Mouse (Mus musculus): Measurements from ENCODE around the gene Emilin1. TPM values are rescaled to one million over a fixed set of nuclear protein-coding genes. Genes with fewer than 3 reads are reported as not detected.

Emilin1 gene
- total RNA-seq, 2 experiments from 2014 or later: 2.7 to 7.7 TPM

- peak; percentile 6; the same call in 1 of the 2 replicates for TF ChIP-seq CTCF (IDR thresholded peaks at IDR 0.05)
- H3K27ac ChIP-seq: no peak overlapping the region
- no peak overlapping the region for H3K4me3 ChIP-seq
- no peak for DNase-seq
- intact Hi-C loops (cut with DNase I): no loop called here
Observed at GRCm38 (mm10) chr5:30934725-30935461, 21.7 kb downstream of the Emilin1 start.

DNA sequence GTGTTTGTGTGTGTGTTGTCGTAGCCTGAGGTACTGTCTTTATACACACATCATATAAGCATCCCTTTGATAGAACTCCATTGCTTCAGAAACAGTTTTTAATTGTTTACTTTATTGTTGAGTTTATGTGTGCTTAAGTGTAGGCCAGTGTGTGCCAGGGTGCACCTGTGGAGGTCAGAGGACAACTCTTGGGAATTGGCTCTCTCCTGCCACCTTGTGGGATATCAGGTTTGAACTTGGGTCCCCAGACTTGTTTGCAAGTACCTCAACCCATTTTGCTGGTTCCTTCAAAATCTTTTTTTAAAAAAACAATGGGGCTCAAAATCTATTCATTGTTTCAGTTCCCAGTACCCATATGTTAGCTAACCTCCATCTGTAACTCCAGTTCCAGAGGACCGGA, 29.8 kb downstream of the Emilin1 start:
- intact Hi-C loops (cut with DNase I): no loop called here
- peak; percentile 51 for TF ChIP-seq CTCF (IDR thresholded peaks at IDR 0.05)
- H3K27ac ChIP-seq: no peak overlapping the region
- H3K4me3 ChIP-seq: no peak overlapping the region
- DNase-seq: no peak

DNA sequence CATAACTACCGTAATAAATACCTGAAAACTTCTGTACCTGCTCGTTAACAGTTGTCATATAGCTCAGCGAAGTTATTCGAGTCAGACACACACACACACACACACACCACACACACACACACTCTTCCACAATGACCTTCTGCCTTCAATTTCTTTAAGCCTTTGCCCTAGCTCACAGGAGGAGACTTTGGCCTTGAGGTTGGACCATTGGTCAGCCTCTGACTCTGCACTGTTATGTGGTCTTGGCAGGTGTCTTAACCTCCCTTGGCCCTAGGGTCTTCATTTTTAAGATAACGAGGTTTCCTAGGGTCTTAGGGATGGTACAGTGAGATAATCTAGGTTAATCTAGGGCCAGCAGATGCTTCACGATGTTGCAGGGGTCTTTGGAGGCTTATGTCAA, 31.1 kb downstream of the Emilin1 start:
- no peak for DNase-seq
- H3K27ac ChIP-seq: no peak overlapping the region
- TF ChIP-seq CTCF (IDR thresholded peaks at IDR 0.05): no peak
- intact Hi-C loops (cut with DNase I): no loop called here
- H3K4me3 ChIP-seq: peak overlapping the region; percentile 70; the same call in 1 of the 2 replicates

DNA sequence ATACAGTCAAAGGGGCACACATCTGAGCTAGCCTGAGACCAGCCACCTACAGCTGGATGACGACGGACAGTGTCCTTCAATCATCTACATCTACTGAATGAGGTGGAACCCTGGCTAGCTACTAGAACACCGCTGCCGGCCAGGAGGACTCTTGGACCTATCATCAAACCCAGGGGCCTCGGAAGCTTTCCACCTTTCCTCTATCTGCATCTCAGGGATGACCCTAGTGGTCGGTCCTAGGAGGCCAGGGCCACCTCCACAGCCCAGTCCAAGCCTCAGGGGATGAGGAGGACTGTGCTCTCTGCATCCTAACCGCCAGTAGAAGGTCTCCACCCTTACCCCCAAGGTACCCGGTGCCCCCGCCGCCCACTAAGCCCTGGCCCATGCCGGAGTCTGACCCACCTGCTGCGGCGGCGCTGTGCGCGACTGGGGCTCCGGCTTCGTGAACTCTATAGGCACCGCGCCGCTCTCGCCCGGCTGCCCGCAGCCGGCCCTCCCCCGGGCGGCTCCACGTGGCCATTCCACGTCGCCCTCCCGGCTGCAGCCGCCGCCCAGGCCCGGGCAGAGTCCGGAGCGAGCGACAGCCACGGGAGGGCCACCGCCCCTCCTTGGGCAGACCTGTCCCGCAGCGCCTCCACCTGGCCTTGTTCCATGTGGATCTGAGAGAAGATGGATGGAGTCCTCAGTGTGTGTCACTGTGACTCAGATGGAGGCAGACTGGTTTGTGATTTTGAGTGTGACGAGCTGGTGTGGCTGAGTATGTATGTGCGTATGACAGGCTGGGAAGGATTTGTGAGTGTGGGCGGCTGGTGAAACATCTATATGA, 32.0 kb downstream of the Emilin1 start, which contains the start of gene Cgref1:
Gene Cgref1, minus strand, starts transcription at position 636 of the 826 bp plus-strand sequence.
- Histone ChIP-seq H3K4me3 (peak within 1 kb of the TSS; percentile 70), H3K27ac (peak within 1 kb of the TSS; percentile 64)
- DNase-seq: peak; percentile 77
- peak; percentile 31; the same call in 1 of the 2 replicates for TF ChIP-seq CTCF (IDR thresholded peaks at IDR 0.05)
- intact Hi-C loops (cut with DNase I): no loop called here

- no peak for TF ChIP-seq CTCF (IDR thresholded peaks at IDR 0.05)
- no peak overlapping the region for H3K4me3 ChIP-seq
- DNase-seq: no peak
- peak overlapping the region; percentile 89; the same call in 1 of the 2 replicates for H3K27ac ChIP-seq
- intact Hi-C loops (cut with DNase I): no loop called here
Observed at GRCm38 (mm10) chr5:30948620-30949019, 35.4 kb downstream of the Emilin1 start.

GRCm38 (mm10) chr5:30949654-30950326, 36.6 kb downstream of the Emilin1 start:
- TF ChIP-seq CTCF (IDR thresholded peaks at IDR 0.05): peak; percentile 17; the same call in 1 of the 2 replicates
- DNase-seq: peak; percentile 94
- Histone ChIP-seq H3K4me3 (peak overlapping the region; percentile 88), H3K27ac (peak overlapping the region; percentile 89)
- intact Hi-C loops (cut with DNase I): no loop called here

- H3K27ac ChIP-seq: peak overlapping the region; percentile 89
- TF ChIP-seq CTCF (IDR thresholded peaks at IDR 0.05): no peak
- no peak for DNase-seq
- intact Hi-C loops (cut with DNase I): no loop called here
- peak overlapping the region; percentile 88 for H3K4me3 ChIP-seq
Observed at GRCm38 (mm10) chr5:30950451-30950850, 37.2 kb downstream of the Emilin1 start.

GRCm38 (mm10) chr5:30950922-30951321, 37.7 kb downstream of the Emilin1 start:
- peak overlapping the region; percentile 88 for H3K4me3 ChIP-seq
- intact Hi-C loops (cut with DNase I): no loop called here
- no peak for TF ChIP-seq CTCF (IDR thresholded peaks at IDR 0.05)
- H3K27ac ChIP-seq: peak overlapping the region; percentile 89
- DNase-seq: no peak

GRCm38 (mm10) chr5:30951706-30952105, 38.5 kb downstream of the Emilin1 start:
- Histone ChIP-seq H3K27ac (0 out of 2 replicates have a peak overlapping the region, but pooled peaks have one; percentile 5), H3K4me3 (no peak overlapping the region)
- intact Hi-C loops (cut with DNase I): no loop called here
- no peak for DNase-seq
- no peak for TF ChIP-seq CTCF (IDR thresholded peaks at IDR 0.05)

DNA sequence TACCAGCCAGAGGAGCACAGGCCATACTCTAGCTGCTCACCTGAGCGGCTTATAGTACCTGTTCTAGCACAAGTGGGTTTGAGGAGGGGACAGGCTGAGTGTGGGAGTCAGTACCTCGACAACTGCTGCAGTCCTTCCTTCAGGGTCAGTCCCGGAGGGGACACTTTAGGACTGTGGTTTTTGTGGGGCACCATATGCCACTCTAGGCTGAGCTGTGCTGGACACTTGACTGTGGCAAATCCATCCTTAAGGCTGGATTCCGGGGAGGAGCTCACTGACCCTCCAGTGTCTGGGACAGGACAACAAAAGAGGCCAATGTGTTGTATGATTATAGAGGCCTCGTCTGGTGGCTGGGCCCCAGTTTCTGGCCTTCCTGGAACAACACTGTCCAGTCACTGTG, 39.3 kb downstream of the Emilin1 start:
- intact Hi-C loops (cut with DNase I): no loop called here
- H3K27ac ChIP-seq: no peak overlapping the region

GRCm38 (mm10) chr5:30954065-30954464, 40.9 kb downstream of the Emilin1 start:
- Histone ChIP-seq H3K4me3 (no peak overlapping the region), H3K27ac (no peak overlapping the region)
- intact Hi-C loops (cut with DNase I): no loop called here
- TF ChIP-seq CTCF (IDR thresholded peaks at IDR 0.05): no peak
- no peak for DNase-seq

More for the DNA sequence above, 39.3 kb downstream of the Emilin1 start:
- no peak overlapping the region for H3K4me3 ChIP-seq
- no peak for DNase-seq
- no peak for TF ChIP-seq CTCF (IDR thresholded peaks at IDR 0.05)

- no peak for DNase-seq
- TF ChIP-seq CTCF (IDR thresholded peaks at IDR 0.05): no peak
- intact Hi-C loops (cut with DNase I): no loop called here
- no peak overlapping the region for H3K27ac ChIP-seq
- no peak overlapping the region for H3K4me3 ChIP-seq
Observed at GRCm38 (mm10) chr5:30954556-30954955, 41.4 kb downstream of the Emilin1 start.

All from gastrocnemius, adult 2 months (tissue).